Mouse (Mus musculus): Measurements from ENCODE around the gene 1700001J03Rik. TPM values are rescaled to one million over a fixed set of nuclear protein-coding genes. Genes with fewer than 3 reads are reported as not detected.
"Not testable (repeated sequence)": the region's sequence is repeated elsewhere in the genome, so short reads cannot be mapped to it uniquely, and the experiment has no call there.

1700001J03Rik gene
- polyA plus RNA-seq, 1 experiment from 2014 or later, result not detected

DNA sequence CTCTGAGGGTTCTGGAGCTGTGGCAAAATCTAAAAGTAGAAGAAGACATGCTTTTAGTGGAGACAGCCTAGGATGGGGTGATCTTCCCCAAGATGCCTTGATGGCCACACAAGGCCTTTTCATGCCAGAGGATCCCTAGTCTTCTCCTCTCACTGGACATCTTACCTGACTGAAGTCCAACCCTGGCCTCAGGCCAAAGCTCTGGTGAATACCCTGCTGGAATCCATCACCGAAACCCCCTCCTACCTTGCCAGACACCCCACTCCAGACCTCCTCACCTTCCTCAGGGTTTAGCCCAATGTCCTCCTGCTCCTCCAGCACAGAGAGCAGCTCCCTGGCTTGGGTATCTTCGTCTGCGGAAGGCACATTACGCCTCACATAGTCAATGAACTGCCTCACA is 26.8 kb downstream of the 1700001J03Rik start:
- not testable (repeated sequence) for H3K9ac ChIP-seq (ENCODE audit: low read depth, low read length); H3K9me3 ChIP-seq (ENCODE audit: control insufficient read depth, low read length); H3K27me3 ChIP-seq (ENCODE audit: control insufficient read depth, insufficient read depth, low read length); H3K4me2 ChIP-seq (replicated peaks; ENCODE audit: low read depth, low read length); H3K4me3 ChIP-seq (ENCODE audit: low read depth, low read length); ATAC-seq (ENCODE audit: low FRiP score); H3K36me3 ChIP-seq (ENCODE audit: control insufficient read depth, insufficient read depth, low read length); H3K4me1 ChIP-seq (replicated peaks; ENCODE audit: control insufficient read depth, insufficient read depth, low read length); H3K27ac ChIP-seq (ENCODE audit: low read depth, low read length); DNase-seq (ENCODE audit: low spot score)
- WGBS, result 91% methylated on average over 4 of the region's 4 CpGs

- WGBS, result 87% methylated on average over 3 of the region's 3 CpGs
Observed at GRCm38 (mm10) chr5:146150454-146150853, 34.6 kb downstream of the 1700001J03Rik start.

DNA sequence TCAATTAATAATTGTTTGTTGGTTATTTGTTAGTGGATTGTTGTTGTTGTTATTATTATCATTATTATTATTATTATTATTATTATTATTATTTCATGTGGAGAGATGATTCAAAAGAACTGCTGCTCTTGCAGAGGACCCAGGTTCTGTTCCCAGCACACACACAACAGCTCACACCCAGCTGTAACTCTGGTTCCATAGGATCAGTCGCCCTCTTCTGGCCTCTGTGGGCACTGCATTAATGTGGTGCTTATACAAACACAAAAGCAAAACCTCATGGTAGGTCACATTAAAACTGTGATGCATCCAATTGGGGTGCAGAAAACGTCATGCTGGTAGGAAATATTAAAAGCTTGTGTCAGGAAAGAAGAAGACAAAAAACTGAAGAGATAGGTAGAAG is 37.2 kb downstream of the 1700001J03Rik start:
- ATAC-seq (ENCODE audit: low FRiP score), result no peak
- no peak overlapping the region for H3K4me3 ChIP-seq (ENCODE audit: low read depth, low read length)
- no peak overlapping the region for H3K27ac ChIP-seq (ENCODE audit: low read depth, low read length)
- no peak overlapping the region for H3K9ac ChIP-seq (ENCODE audit: low read depth, low read length)
- no peaks in the 10 kb centered on the region for H3K9me3 ChIP-seq (ENCODE audit: control insufficient read depth, low read length)
- H3K4me2 ChIP-seq (replicated peaks; ENCODE audit: low read depth, low read length), result no peak overlapping the region
- no peaks in the 10 kb centered on the region for H3K4me1 ChIP-seq (replicated peaks; ENCODE audit: control insufficient read depth, insufficient read depth, low read length)
- H3K27me3 ChIP-seq (ENCODE audit: control insufficient read depth, insufficient read depth, low read length), result no peaks in the 10 kb centered on the region
- no peaks in the 10 kb centered on the region for H3K36me3 ChIP-seq (ENCODE audit: control insufficient read depth, insufficient read depth, low read length)
- DNase-seq (ENCODE audit: low spot score), result peak; percentile 54
- WGBS, result 41% methylated on average over 2 of the region's 2 CpGs

More at GRCm38 (mm10) chr5:146150454-146150853, 34.6 kb downstream of the 1700001J03Rik start:
- H3K9ac ChIP-seq (ENCODE audit: low read depth, low read length), result no peak overlapping the region
- no peak for DNase-seq (ENCODE audit: low spot score)
- no peaks in the 10 kb centered on the region for H3K9me3 ChIP-seq (ENCODE audit: control insufficient read depth, low read length)
- H3K36me3 ChIP-seq (ENCODE audit: control insufficient read depth, insufficient read depth, low read length), result no peaks in the 10 kb centered on the region
- H3K4me3 ChIP-seq (ENCODE audit: low read depth, low read length), result no peak overlapping the region
- no peaks in the 10 kb centered on the region for H3K27me3 ChIP-seq (ENCODE audit: control insufficient read depth, insufficient read depth, low read length)
- no peak for ATAC-seq (ENCODE audit: low FRiP score)
- no peak overlapping the region for H3K27ac ChIP-seq (ENCODE audit: low read depth, low read length)
- H3K4me1 ChIP-seq (replicated peaks; ENCODE audit: control insufficient read depth, insufficient read depth, low read length), result no peaks in the 10 kb centered on the region
- H3K4me2 ChIP-seq (replicated peaks; ENCODE audit: low read depth, low read length), result no peak overlapping the region

Other genes starting within 250 kb of the 1700001J03Rik start
- gene Cyp3a25, start 175.7 kb downstream of the 1700001J03Rik start, polyA plus RNA-seq (2014; fragmentation: Nextera tagmentation; extraction: Ambion mirVana), result not detected in 2 replicates
- gene Cyp3a59, start 106.0 kb downstream of the 1700001J03Rik start, polyA plus RNA-seq (2014; fragmentation: Nextera tagmentation; extraction: Ambion mirVana), result not detected in 2 replicates
- not detected in 2 replicates for gene Gm5565, start 24.8 kb downstream of the 1700001J03Rik start, polyA plus RNA-seq (2014; fragmentation: Nextera tagmentation; extraction: Ambion mirVana)
- gene Gm6309, start 14.6 kb downstream of the 1700001J03Rik start, polyA plus RNA-seq (2014; fragmentation: Nextera tagmentation; extraction: Ambion mirVana), result not detected in 2 replicates
- 22.1 and 24.1 TPM in 2 replicates for gene Rnf6, start 36.3 kb upstream of the 1700001J03Rik start, polyA plus RNA-seq (2014; fragmentation: Nextera tagmentation; extraction: Ambion mirVana)
- gene Cdk8, start 45.9 kb upstream of the 1700001J03Rik start, polyA plus RNA-seq (2014; fragmentation: Nextera tagmentation; extraction: Ambion mirVana), result 36.9 and 40.5 TPM in 2 replicates
- gene Wasf3, start 199.7 kb upstream of the 1700001J03Rik start, polyA plus RNA-seq (2014; fragmentation: Nextera tagmentation; extraction: Ambion mirVana), result 7.1 TPM in 2 replicates